Mouse (Mus musculus) urinary bladder, postnatal 4 days (tissue): ENCODE results near the gene Pex6.
"Not testable (repeated sequence)": the region's sequence is repeated elsewhere in the genome, so short reads cannot be mapped to it uniquely, and the experiment has no call there.

Experiments
- DNase-seq, 2 experiments: peaks; one replicate each; pipeline ENCODE4 v3.0.0; 2021 to 2022; ENCODE audit warnings: low spot score in 2 of 2

Pex6 gene

GRCm38 (mm10) chr17:46734055-46734454 is 22.8 kb downstream of the Pex6 start:
- no peak for DNase-seq

GRCm38 (mm10) chr17:46735287-46735686 is 24.0 kb downstream of the Pex6 start:
- DNase-seq: no peak

GRCm38 (mm10) chr17:46736160-46736559 is 24.9 kb downstream of the Pex6 start:
- DNase-seq: no peak

- no peak for DNase-seq
These were observed 30.0 kb downstream of the Pex6 start for GRCm38 (mm10) chr17:46741305-46741704.

GRCm38 (mm10) chr17:46742986-46743385 is 31.7 kb downstream of the Pex6 start:
- no peak for DNase-seq

- DNase-seq: no peak
These were observed 34.2 kb downstream of the Pex6 start for GRCm38 (mm10) chr17:46745506-46745905.

- DNase-seq: no peak
These were observed 36.0 kb downstream of the Pex6 start for GRCm38 (mm10) chr17:46747234-46747633.

GRCm38 (mm10) chr17:46747806-46748205 is 36.5 kb downstream of the Pex6 start:
- DNase-seq: no peak

- DNase-seq: no peak
These were observed 38.0 kb downstream of the Pex6 start for GRCm38 (mm10) chr17:46749282-46749681.

- no peak for DNase-seq
These were observed 39.3 kb downstream of the Pex6 start for GRCm38 (mm10) chr17:46750580-46750979.

GRCm38 (mm10) chr17:46751056-46751793 is 40.0 kb downstream of the Pex6 start:
- DNase-seq: no peak

- DNase-seq: peak; percentile 97 to 99
These were observed 40.7 kb downstream of the Pex6 start, which contains the start of gene Cnpy3 for GRCm38 (mm10) chr17:46751794-46752556. TSS of gene Cnpy3 (minus strand) at chr17:46752214.

- no peak for DNase-seq
These were observed 47.5 kb downstream of the Pex6 start for GRCm38 (mm10) chr17:46758753-46759152.

GRCm38 (mm10) chr17:46763544-46763943 is 52.3 kb downstream of the Pex6 start, which contains the start of gene Ptcra:
TSS of gene Ptcra (minus strand) at chr17:46763712.
- no peak for DNase-seq

GRCm38 (mm10) chr17:46764916-46765315 is 53.7 kb downstream of the Pex6 start:
- not testable (repeated sequence) for DNase-seq

- DNase-seq: no peak
These were observed 56.6 kb downstream of the Pex6 start for GRCm38 (mm10) chr17:46767868-46768267.

GRCm38 (mm10) chr17:46770546-46770945 is 59.3 kb downstream of the Pex6 start:
- no peak for DNase-seq

- no peak for DNase-seq
These were observed 59.8 kb downstream of the Pex6 start for GRCm38 (mm10) chr17:46771025-46771424.

- no peak for DNase-seq
These were observed 60.4 kb downstream of the Pex6 start for GRCm38 (mm10) chr17:46771616-46772015.

- no peak for DNase-seq
These were observed 60.8 kb downstream of the Pex6 start for GRCm38 (mm10) chr17:46772038-46772403.

GRCm38 (mm10) chr17:46772404-46773277 is 61.4 kb downstream of the Pex6 start, which contains the start of gene 2310039H08Rik:
TSS of gene 2310039H08Rik (plus strand) at chr17:46772635.
- DNase-seq: peak; percentile 80 to 84
